Mouse (Mus musculus): ENCODE measurements around the gene Arsg. TPM values are rescaled to one million over a fixed set of nuclear protein-coding genes. Genes with fewer than 3 reads are reported as not detected.

The Arsg gene
- total RNA-seq, 1 experiment, result 1.0 TPM

GRCm38 (mm10) chr11:109470170-109470569 lies 3.0 kb upstream of the Arsg start:
- Histone ChIP-seq H3K4me3 (ENCODE audit: insufficient read depth in 1 of 2, low read depth in 1 of 2, low read length in 2 of 2, poor library complexity in 1 of 2, severe bottlenecking in 1 of 2) (no peak overlapping the region), H3K4me1 (ENCODE audit: control insufficient read depth in 2 of 2, insufficient read depth in 2 of 2, low read length in 2 of 2, poor library complexity in 1 of 2) (peaks cover 0 to 7% of the 10 kb centered on the region in 2 experiments; a peak in 1 of 4 replicates), H3K9me3 (ENCODE audit: control insufficient read depth, insufficient read depth, low read depth, low read length) (no peaks in the 10 kb centered on the region), H3K27ac (ENCODE audit: insufficient read depth, low read depth, low read length, poor library complexity, severe bottlenecking) (no peak overlapping the region), H3K9ac (ENCODE audit: insufficient read depth, low read depth, low read length, poor library complexity, severe bottlenecking) (no peak overlapping the region), H3K36me3 (ENCODE audit: control insufficient read depth, insufficient read depth, low read length, poor library complexity, severe bottlenecking) (peaks cover 5% of the 10 kb centered on the region; the same call in 1 of the 2 replicates)
- in situ Hi-C loops (cut with MboI; ENCODE audit: low sequenced_read_pairs in 2 of 2, unreplicated experiment in 2 of 2), result no loop called here
- no peak for DNase-seq (ENCODE audit: low read depth, low spot score)
- TF ChIP-seq ZC3H11A (IDR thresholded peaks at IDR 0.05; ENCODE audit: borderline replicate concordance, low read depth, low read length) (no peak), MAFK (IDR thresholded peaks at IDR 0.05; ENCODE audit: insufficient read depth, low read depth, low read length) (no peak), HCFC1 (IDR thresholded peaks at IDR 0.05; ENCODE audit: borderline replicate concordance, insufficient read depth, low read length) (no peak), CHD2 (IDR thresholded peaks at IDR 0.05; ENCODE audit: low read depth, low read length) (no peak), ZNF384 (IDR thresholded peaks at IDR 0.05; ENCODE audit: low read depth, low read length) (no peak)

- no peak for TF ChIP-seq MAFK (IDR thresholded peaks at IDR 0.05; ENCODE audit: insufficient read depth, low read depth, low read length)
- H3K27ac ChIP-seq (ENCODE audit: insufficient read depth, low read depth, low read length, poor library complexity, severe bottlenecking), result no peak overlapping the region
- H3K9ac ChIP-seq (ENCODE audit: insufficient read depth, low read depth, low read length, poor library complexity, severe bottlenecking), result no peak overlapping the region
- DNase-seq (ENCODE audit: low read depth, low spot score), result no peak
- no peaks in the 10 kb centered on the region for H3K9me3 ChIP-seq (ENCODE audit: control insufficient read depth, insufficient read depth, low read depth, low read length)
- H3K4me1 ChIP-seq (ENCODE audit: control insufficient read depth in 2 of 2, insufficient read depth in 2 of 2, low read length in 2 of 2, poor library complexity in 1 of 2), result peaks cover 0 to 10% of the 10 kb centered on the region in 2 experiments; a peak in 1 of 4 replicates
- H3K36me3 ChIP-seq (ENCODE audit: control insufficient read depth, insufficient read depth, low read length, poor library complexity, severe bottlenecking), result peaks cover 5% of the 10 kb centered on the region; the same call in 1 of the 2 replicates
- in situ Hi-C loops (cut with MboI; ENCODE audit: low sequenced_read_pairs in 2 of 2, unreplicated experiment in 2 of 2), result no loop called here
- H3K4me3 ChIP-seq (ENCODE audit: insufficient read depth in 1 of 2, low read depth in 1 of 2, low read length in 2 of 2, poor library complexity in 1 of 2, severe bottlenecking in 1 of 2), result peak overlapping the region in 1 of 2 experiments; percentile 97; a peak in 2 of 4 replicates
Observed at GRCm38 (mm10) chr11:109470921-109471861, 2.0 kb upstream of the Arsg start.

GRCm38 (mm10) chr11:109472171-109472691 lies 943 bp upstream of the Arsg start:
- in situ Hi-C loops (cut with MboI; ENCODE audit: low sequenced_read_pairs in 2 of 2, unreplicated experiment in 2 of 2), result no loop called here
- peak overlapping the region; percentile 83 to 97 for H3K4me3 ChIP-seq (ENCODE audit: insufficient read depth in 1 of 2, low read depth in 1 of 2, low read length in 2 of 2, poor library complexity in 1 of 2, severe bottlenecking in 1 of 2)
- no peaks in the 10 kb centered on the region; the same call in 1 of the 2 replicates for H3K36me3 ChIP-seq (ENCODE audit: control insufficient read depth, insufficient read depth, low read length, poor library complexity, severe bottlenecking)
- H3K9me3 ChIP-seq (ENCODE audit: control insufficient read depth, insufficient read depth, low read depth, low read length), result no peaks in the 10 kb centered on the region
- peaks cover 2 to 16% of the 10 kb centered on the region in 2 experiments; a peak in 1 of 4 replicates for H3K4me1 ChIP-seq (ENCODE audit: control insufficient read depth in 2 of 2, insufficient read depth in 2 of 2, low read length in 2 of 2, poor library complexity in 1 of 2)
- no peak for TF ChIP-seq MAFK (IDR thresholded peaks at IDR 0.05; ENCODE audit: insufficient read depth, low read depth, low read length)
- no peak for TF ChIP-seq HCFC1 (IDR thresholded peaks at IDR 0.05; ENCODE audit: borderline replicate concordance, insufficient read depth, low read length)
- no peak for TF ChIP-seq ZNF384 (IDR thresholded peaks at IDR 0.05; ENCODE audit: low read depth, low read length)
- TF ChIP-seq CHD2 (IDR thresholded peaks at IDR 0.05; ENCODE audit: low read depth, low read length), result no peak
- TF ChIP-seq ZC3H11A (IDR thresholded peaks at IDR 0.05; ENCODE audit: borderline replicate concordance, low read depth, low read length), result no peak
- H3K9ac ChIP-seq (ENCODE audit: insufficient read depth, low read depth, low read length, poor library complexity, severe bottlenecking), result peak overlapping the region; percentile 89
- DNase-seq (ENCODE audit: low read depth, low spot score), result no peak
- no peak overlapping the region for H3K27ac ChIP-seq (ENCODE audit: insufficient read depth, low read depth, low read length, poor library complexity, severe bottlenecking)

- peaks cover 2 to 19% of the 10 kb centered on the region in 2 experiments; a peak in 1 of 4 replicates for H3K4me1 ChIP-seq (ENCODE audit: control insufficient read depth in 2 of 2, insufficient read depth in 2 of 2, low read length in 2 of 2, poor library complexity in 1 of 2)
Observed at GRCm38 (mm10) chr11:109472821-109473170, 378 bp upstream of the Arsg start.

More at GRCm38 (mm10) chr11:109472821-109473170, 378 bp upstream of the Arsg start:
- no peak for DNase-seq (ENCODE audit: low read depth, low spot score)
- Histone ChIP-seq H3K9ac (ENCODE audit: insufficient read depth, low read depth, low read length, poor library complexity, severe bottlenecking) (peak overlapping the region; percentile 89), H3K36me3 (ENCODE audit: control insufficient read depth, insufficient read depth, low read length, poor library complexity, severe bottlenecking) (no peaks in the 10 kb centered on the region; the same call in 1 of the 2 replicates), H3K27ac (ENCODE audit: insufficient read depth, low read depth, low read length, poor library complexity, severe bottlenecking) (peak overlapping the region; percentile 41; the same call in 1 of the 2 replicates), H3K9me3 (ENCODE audit: control insufficient read depth, insufficient read depth, low read depth, low read length) (no peaks in the 10 kb centered on the region), H3K4me3 (ENCODE audit: insufficient read depth in 1 of 2, low read depth in 1 of 2, low read length in 2 of 2, poor library complexity in 1 of 2, severe bottlenecking in 1 of 2) (peak overlapping the region; percentile 83 to 97)
- TF ChIP-seq MAFK (IDR thresholded peaks at IDR 0.05; ENCODE audit: insufficient read depth, low read depth, low read length), result no peak
- TF ChIP-seq ZC3H11A (IDR thresholded peaks at IDR 0.05; ENCODE audit: borderline replicate concordance, low read depth, low read length), result no peak
- TF ChIP-seq ZNF384 (IDR thresholded peaks at IDR 0.05; ENCODE audit: low read depth, low read length), result 0 out of 2 replicates have a peak, but pooled peaks have one; percentile 30
- no peak for TF ChIP-seq CHD2 (IDR thresholded peaks at IDR 0.05; ENCODE audit: low read depth, low read length)
- in situ Hi-C loops (cut with MboI; ENCODE audit: low sequenced_read_pairs in 2 of 2, unreplicated experiment in 2 of 2), result no loop called here

Data from ES-E14 (cell line).